Mouse (Mus musculus) thymus, adult 2 months (tissue): ENCODE data around the gene Lsm2.

ENCODE experiments used
- CTCF ChIP-seq: fragments of 200-500 bp; IDR thresholded peaks from 2 replicates; pipeline ENCODE4 v1.5.1; 2012; ENCODE audit warnings: mild to moderate bottlenecking, control low read depth, low read length, moderate library complexity, borderline replicate concordance; ENCODE audit not compliant: control insufficient read depth, poor library complexity, insufficient read depth; ENCODE audit errors: extremely low read depth
- POLR2A ChIP-seq: fragments of 200-500 bp; IDR thresholded peaks from 2 replicates; pipeline ENCODE4 v1.6.1; 2012; ENCODE audit warnings: mild to moderate bottlenecking, low read length, control low read depth, moderate library complexity; ENCODE audit not compliant: control insufficient read depth, poor library complexity, insufficient read depth; ENCODE audit errors: extremely low read depth

GRCm38 (mm10) chr17:35009586-35009985 lies 27.9 kb downstream of the Lsm2 start:
- no peak for TF ChIP-seq CTCF
- no peak for TF ChIP-seq POLR2A
